Mouse (Mus musculus) brain, adult 2 months (tissue): ENCODE data around the gene 4933430I17Rik.
"Not testable (repeated sequence)": the region's sequence is repeated elsewhere in the genome, so short reads cannot be mapped to it uniquely, and the experiment has no call there.

ENCODE experiments used
- DNase-seq: peaks from one replicate; pipeline ENCODE4 v3.0.0; 2011; ENCODE audit warnings: low read depth, low spot score

Gene 4933430I17Rik

DNA sequence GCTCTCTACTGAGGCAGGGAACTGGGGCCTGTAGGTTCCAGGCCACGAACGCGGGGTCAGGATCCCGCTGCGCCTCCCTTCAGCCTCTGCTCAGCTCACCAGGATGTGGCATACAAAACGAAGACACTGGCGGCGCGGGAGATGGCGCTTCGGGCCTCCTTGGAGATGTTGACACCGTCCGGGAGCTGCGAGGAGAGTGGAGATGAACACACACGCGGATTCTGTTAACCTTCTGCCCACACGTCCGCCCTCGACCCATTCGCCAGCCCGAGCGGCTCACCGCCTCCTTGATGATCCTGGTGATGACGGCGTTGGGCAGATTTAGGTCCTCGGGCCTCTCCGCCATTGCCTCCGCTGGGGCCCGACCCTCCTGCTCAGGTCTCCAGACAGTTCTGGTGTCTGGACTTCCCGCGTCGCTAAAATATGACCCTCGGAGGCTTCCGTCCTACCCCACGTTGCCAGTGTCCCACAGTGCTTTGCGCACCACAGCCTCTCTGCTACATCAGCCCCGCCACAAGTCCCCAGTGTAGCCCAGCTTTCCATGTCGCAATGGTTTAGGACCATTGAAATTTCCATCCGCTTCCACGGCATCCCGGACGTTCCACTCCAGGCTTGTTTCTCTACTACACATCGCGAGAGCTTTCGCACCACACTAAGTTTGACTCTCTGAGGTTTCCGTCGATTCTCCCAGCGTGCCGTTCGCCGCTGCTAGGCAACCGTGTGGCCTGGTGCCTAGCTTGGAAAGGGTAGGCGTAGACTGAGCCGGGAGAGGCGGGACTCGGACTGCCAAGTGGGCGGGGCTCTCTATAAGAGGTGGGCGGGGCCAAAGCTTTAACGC is at the start of gene 4933430I17Rik, which contains the start of gene Pole3:
Gene 4933430I17Rik (plus strand): TSS at position 719 of the 838 bp plus-strand sequence.
Gene Pole3 (minus strand): TSS at position 418 of the 838 bp plus-strand sequence.
- DNase-seq = peak; percentile 98

DNA sequence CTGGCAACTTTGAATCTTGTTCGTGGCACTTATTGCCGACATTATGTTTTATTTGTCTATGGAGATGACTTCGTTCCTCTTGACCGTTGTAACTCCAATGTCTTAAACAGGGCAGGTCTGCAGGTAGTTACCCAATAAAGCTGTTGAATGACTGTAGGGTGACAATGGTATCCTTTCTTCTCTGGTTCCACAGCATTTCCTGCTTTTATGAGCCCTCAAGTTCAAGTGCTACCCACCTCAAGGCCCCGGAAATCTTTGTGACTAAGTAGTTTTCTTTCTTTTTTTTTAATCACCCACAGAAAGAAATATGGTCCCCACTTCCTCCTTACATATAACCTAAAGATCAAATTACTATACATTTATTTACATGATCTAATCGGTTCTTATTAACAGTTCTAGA is 49.4 kb upstream of the 4933430I17Rik start:
- no peak for DNase-seq

GRCm38 (mm10) chr4:62477542-62478244 is 47.5 kb upstream of the 4933430I17Rik start:
- no peak for DNase-seq

DNA sequence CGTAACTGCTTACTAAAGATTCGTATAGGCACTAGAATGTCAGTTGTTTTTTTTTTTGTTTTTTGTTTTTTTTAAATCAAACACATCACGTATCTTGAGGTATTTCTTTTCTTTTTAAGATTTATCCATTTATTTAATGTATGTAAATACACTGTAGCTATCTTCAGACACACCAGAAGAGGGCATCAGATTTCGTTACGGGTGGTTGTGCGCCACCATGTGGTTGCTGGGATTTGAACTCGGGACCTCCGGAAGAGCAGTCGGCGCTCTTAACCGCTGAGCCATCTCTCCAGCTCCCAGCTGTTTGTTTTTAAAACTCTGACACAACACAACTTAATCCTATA is 45.6 kb upstream of the 4933430I17Rik start:
- DNase-seq = not testable (repeated sequence)

DNA sequence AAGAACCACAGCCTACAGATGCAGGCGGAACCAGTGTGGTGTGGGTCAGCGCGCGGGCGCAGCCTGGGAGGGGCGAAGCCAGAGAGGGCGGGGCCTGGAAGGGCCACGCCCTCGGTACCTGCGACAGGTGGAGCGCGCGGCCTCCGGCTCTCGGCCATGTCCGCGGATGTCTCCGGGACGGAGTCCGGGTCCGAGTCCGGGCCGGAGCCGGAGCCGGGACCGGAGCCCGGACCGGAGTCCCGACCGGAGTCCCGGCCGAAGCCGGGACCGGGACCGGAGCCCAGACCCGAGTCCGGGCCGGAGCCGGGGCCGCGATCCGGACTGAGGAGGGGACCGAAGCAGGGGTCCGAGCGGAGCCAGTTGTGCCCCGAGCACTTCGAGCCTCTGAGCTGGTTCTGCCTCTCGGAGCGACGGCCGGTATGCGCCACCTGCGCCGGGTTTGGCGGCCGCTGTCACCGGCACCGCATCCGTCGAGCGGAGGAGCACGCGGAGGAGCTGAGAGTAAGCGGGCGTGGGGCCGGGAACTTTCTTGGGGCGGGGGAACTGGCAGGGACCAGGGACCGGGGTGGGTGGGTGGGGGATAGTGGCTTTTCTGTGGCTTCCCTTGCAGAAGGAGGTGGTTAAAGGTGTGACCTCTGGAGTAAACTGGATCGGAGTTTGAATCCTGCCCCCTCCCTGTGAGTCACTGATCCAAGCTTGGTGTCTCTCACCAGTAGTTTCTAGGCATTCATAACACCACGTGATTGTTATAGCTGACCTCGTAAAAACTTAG is 45.0 kb upstream of the 4933430I17Rik start, which contains the start of gene Bspry:
Gene Bspry (plus strand): TSS at position 117 of the 772 bp plus-strand sequence.
- DNase-seq = no peak

- no peak for DNase-seq
Observed at GRCm38 (mm10) chr4:62480709-62481605, 44.2 kb upstream of the 4933430I17Rik start.

DNA sequence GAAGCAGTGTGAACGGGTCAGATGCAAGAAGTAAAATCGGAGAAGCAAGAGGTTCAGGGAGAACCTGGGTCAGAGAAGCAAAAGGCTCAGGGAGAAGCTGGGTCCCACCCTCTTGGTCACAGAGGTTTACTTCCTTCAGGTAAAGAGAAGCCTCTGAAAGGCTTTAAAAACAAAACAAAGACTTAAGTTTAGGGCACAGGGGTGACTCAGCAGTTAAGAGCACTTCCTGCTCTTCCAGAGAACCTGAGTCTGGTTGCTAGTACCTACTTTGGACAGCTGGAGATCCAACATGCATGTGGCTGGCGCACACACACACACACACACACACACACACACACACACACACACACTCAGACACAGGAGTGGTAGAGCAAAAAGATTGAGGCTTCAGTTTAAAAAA is 40.2 kb upstream of the 4933430I17Rik start:
- no peak for DNase-seq

DNA sequence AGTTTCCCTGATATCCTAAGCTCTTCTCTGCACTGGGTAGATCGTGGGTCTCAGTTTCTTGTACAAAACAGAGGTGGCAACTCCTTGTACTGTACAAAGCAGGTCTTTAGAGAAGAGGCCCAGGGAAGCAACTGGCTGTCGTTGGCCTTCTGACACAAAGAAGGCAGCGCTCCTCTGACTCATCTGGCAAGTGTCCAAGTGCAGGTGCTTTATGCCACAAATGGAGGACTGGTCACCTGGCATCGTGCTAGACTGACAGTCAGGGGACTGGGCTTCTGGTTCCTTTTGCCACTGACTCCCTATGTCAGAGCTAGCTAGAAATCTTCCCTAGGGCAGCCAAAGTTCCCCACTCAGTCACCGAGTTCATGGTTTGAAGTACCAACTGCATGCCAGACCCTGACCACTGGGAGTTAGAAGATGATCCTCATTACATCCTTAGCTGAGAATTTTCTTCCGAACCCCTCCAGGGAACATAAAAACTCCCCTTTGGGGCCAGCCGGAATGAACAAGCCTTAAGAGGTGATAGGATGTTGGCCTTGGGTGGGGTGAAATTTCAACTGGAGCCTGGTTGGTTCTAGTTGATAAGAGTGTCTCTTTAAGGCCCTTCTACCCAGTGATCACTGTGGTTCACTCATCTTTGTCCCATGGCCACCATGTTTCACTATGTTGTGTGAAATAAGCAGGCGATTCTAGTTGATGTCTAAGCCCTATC is 39.6 kb upstream of the 4933430I17Rik start:
- DNase-seq = no peak

- no peak for DNase-seq
Observed at GRCm38 (mm10) chr4:62486162-62486696, 38.9 kb upstream of the 4933430I17Rik start.

- DNase-seq = no peak
Observed at GRCm38 (mm10) chr4:62487172-62487571, 38.0 kb upstream of the 4933430I17Rik start.

DNA sequence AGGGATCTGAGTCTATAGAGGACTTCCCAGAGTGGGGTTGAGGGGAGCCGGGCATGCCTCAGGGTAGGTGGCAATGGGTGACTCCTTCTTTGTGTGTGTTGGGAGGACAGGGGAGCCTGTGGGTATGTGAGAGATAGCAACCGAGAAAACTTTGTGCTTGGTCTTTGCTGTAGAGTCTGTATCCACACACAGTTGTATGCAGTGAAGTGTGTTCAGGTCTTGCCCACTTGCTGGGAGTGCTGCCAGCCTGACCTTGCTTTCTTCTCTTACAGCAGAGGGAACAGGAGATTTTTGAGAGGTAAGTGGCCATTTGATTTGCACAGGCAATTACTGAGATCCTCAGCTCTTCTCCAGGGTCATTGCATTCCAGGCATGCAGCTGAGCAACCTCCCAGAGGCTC is 37.3 kb upstream of the 4933430I17Rik start:
- no peak for DNase-seq

DNA sequence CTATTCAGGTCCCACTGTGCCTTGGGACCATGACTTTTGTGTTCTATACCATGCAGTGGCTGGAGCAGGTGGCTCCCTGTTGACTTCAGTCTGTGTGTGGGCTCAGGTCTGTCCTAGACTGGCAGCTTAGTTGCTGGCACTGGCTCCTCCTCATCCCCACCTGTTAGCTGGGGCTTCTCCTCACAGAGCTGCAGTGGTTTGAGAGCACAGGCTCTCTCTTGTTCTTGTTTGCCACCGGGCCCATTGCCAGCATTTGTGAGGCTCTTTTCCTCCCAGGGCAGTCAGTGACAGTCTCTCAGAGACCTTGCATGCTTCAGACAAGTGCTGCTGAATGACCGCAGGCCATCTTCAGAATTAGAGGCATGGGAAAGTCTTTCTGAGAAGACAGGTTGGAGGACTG is 32.5 kb upstream of the 4933430I17Rik start:
- peak; percentile 70 for DNase-seq

GRCm38 (mm10) chr4:62494230-62494629 is 30.9 kb upstream of the 4933430I17Rik start:
- DNase-seq = no peak

DNA sequence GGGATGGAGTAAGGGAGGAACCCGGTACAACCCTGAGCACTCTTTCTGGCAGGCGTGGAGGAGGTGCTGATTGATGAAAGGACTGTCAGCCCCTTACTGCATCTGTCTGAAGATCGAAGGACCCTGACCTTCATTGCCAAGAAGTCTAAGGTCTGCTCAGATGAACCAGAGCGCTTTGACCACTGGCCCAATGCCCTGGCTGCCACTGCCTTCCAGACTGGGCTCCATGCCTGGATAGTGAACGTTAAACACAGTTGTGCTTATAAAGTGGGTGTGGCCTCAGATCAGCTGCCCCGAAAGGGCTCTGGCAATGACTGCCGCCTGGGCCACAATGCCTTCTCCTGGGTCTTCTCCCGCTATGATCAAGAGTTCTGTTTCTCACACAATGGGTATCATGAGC is 29.2 kb upstream of the 4933430I17Rik start:
- no peak for DNase-seq

- DNase-seq = peak; percentile 95
Observed at GRCm38 (mm10) chr4:62496815-62497214, 28.4 kb upstream of the 4933430I17Rik start.

DNA sequence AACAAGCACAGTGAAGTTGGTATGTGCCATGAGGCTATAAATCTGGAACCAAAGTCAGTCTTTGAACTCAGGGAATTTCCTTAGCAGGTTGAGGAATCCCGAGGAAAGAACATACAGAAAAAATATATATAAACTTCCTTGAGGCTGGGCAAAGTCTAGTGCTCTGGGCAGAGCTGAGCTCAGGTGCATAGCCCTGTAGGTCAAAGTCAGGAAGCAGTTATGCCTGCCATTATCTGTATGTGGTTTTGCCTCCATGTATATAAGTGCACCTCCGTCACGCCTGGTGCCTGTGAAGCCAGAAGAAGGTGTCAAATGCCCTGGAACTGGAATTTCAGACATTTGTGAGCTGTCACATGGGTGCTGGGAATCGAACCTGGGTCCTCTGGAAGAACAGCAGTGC is 24.4 kb upstream of the 4933430I17Rik start:
- DNase-seq = no peak

- DNase-seq = peak; percentile 67
Observed at GRCm38 (mm10) chr4:62501534-62501933, 23.6 kb upstream of the 4933430I17Rik start.

GRCm38 (mm10) chr4:62501964-62502732 is 23.0 kb upstream of the 4933430I17Rik start:
- peak; percentile 99 for DNase-seq

GRCm38 (mm10) chr4:62502969-62503368 is 22.2 kb upstream of the 4933430I17Rik start:
- DNase-seq = peak; percentile 58
